22 mouse cellular contexts compared by ENCODE assay signal in genomic region chr4:120212080-120212479, GRCm38 (mm10). TPM values are rescaled to one million over a fixed set of nuclear protein-coding genes. Genes with fewer than 3 reads are reported as not detected.
DNase-seq lines count a peak whose midpoint lies in the region; ATAC-seq and TF ChIP-seq lines count a peak whose summit lies in the region.
"Had no signal": no experiment of that assay in that cellular context is flagged by ENCODE, and none has a peak within 500 bp of the region (broad histone marks: within the 10 kb centered on the region; RNA-seq: fewer than 3 reads in every experiment).

No protein-coding gene starts in this region.

- peaks cover 8% of the 10 kb centered on the region; the same call in 1 of the 2 replicates for H3K4me1 ChIP-seq in forebrain, embryonic 13.5 days
- H3K4me1 ChIP-seq in forebrain, embryonic 11.5 days (replicated peaks; ENCODE audit: control insufficient read depth, insufficient read depth, low read length), result no peaks in the 10 kb centered on the region
- peaks cover 50% of the 10 kb centered on the region for H3K4me1 ChIP-seq in E14TG2a.4 (replicated peaks; ENCODE audit: low read depth, low read length)
- peaks cover 12% of the 10 kb centered on the region; the same call in 1 of the 2 replicates for H3K4me1 ChIP-seq in embryonic facial prominence, embryonic 12.5 days
- H3K4me1 ChIP-seq in limb, embryonic 12.5 days (replicated peaks), result peaks cover 14% of the 10 kb centered on the region
- 0 out of 2 replicates have a peak, but pooled peaks cover 5% of the 10 kb centered on the region for H3K4me1 ChIP-seq in midbrain, embryonic 15.5 days
- 0 out of 2 replicates have a peak, but pooled peaks cover 5% of the 10 kb centered on the region for H3K4me1 ChIP-seq in neural tube, embryonic 15.5 days
- H3K4me1 ChIP-seq: liver, embryonic 12.5 days had no signal

- H3K36me3 ChIP-seq in forebrain, embryonic 13.5 days (ENCODE audit: poor library complexity, severe bottlenecking), result no peaks in the 10 kb centered on the region
- no peaks in the 10 kb centered on the region for H3K36me3 ChIP-seq in forebrain, embryonic 11.5 days (ENCODE audit: control insufficient read depth, insufficient read depth, low read length)
- no peaks in the 10 kb centered on the region for H3K36me3 ChIP-seq in E14TG2a.4 (ENCODE audit: insufficient read depth, low read length)
- H3K36me3 ChIP-seq in embryonic facial prominence, embryonic 12.5 days, result no peaks in the 10 kb centered on the region
- no peaks in the 10 kb centered on the region for H3K36me3 ChIP-seq in limb, embryonic 12.5 days
- no peaks in the 10 kb centered on the region for H3K36me3 ChIP-seq in midbrain, embryonic 15.5 days (replicated peaks)
- H3K36me3 ChIP-seq in neural tube, embryonic 15.5 days, result no peaks in the 10 kb centered on the region
- H3K36me3 ChIP-seq: forebrain, embryonic 10.5 days; hindbrain, embryonic 15.5 days; liver, embryonic 12.5 days had no signal

- no peak overlapping the region for H3K4me2 ChIP-seq in forebrain, embryonic 13.5 days
- no peak overlapping the region for H3K4me2 ChIP-seq in forebrain, embryonic 11.5 days (ENCODE audit: low read depth, low read length, severe bottlenecking)
- 0 out of 2 replicates have a peak overlapping the region, but pooled peaks have one; percentile 15 for H3K4me2 ChIP-seq in embryonic facial prominence, embryonic 12.5 days (replicated peaks)
- H3K4me2 ChIP-seq in limb, embryonic 12.5 days, result no peak overlapping the region
- H3K4me2 ChIP-seq in midbrain, embryonic 15.5 days, result no peak overlapping the region
- H3K4me2 ChIP-seq in neural tube, embryonic 15.5 days, result no peak overlapping the region
- H3K4me2 ChIP-seq: hindbrain, embryonic 15.5 days; liver, embryonic 12.5 days had no signal

- DNase-seq in forebrain, embryonic 11.5 days (ENCODE audit: low spot score), result no peak
- DNase-seq in cerebellum, postnatal 14 days, result no peak
- DNase-seq: adrenal gland, postnatal 36 days; cerebellum, adult 11-12 months; cerebellum, postnatal 25 days; heart, postnatal 36 days; kidney, adult 2 months; kidney, postnatal 14 days; lung, adult 2 months; midbrain, embryonic 14.5 days; thymus, adult 18-20 months; thymus, postnatal 4 days had no signal

- H3K27ac ChIP-seq in forebrain, embryonic 13.5 days, result no peak overlapping the region
- no peak overlapping the region for H3K27ac ChIP-seq in forebrain, embryonic 11.5 days (ENCODE audit: low read depth, low read length)
- no peak overlapping the region for H3K27ac ChIP-seq in embryonic facial prominence, embryonic 12.5 days
- no peak overlapping the region; the same call in 1 of the 2 replicates for H3K27ac ChIP-seq in limb, embryonic 12.5 days
- no peak overlapping the region for H3K27ac ChIP-seq in midbrain, embryonic 15.5 days
- H3K27ac ChIP-seq in neural tube, embryonic 15.5 days (replicated peaks), result no peak overlapping the region
- H3K27ac ChIP-seq: hindbrain, embryonic 15.5 days; liver, embryonic 12.5 days had no signal

- TF ChIP-seq CTCF in E14TG2a.4 (conservative IDR thresholded peaks at IDR 0.05; ENCODE audit: low read length), result no peak

- no peaks in the 10 kb centered on the region for H3K9me3 ChIP-seq in forebrain, embryonic 13.5 days (replicated peaks)
- no peaks in the 10 kb centered on the region for H3K9me3 ChIP-seq in forebrain, embryonic 11.5 days (ENCODE audit: control insufficient read depth, low read length)
- no peaks in the 10 kb centered on the region for H3K9me3 ChIP-seq in E14TG2a.4 (ENCODE audit: low read length)
- no peaks in the 10 kb centered on the region for H3K9me3 ChIP-seq in embryonic facial prominence, embryonic 12.5 days
- no peaks in the 10 kb centered on the region for H3K9me3 ChIP-seq in limb, embryonic 12.5 days
- H3K9me3 ChIP-seq in midbrain, embryonic 15.5 days, result no peaks in the 10 kb centered on the region
- H3K9me3 ChIP-seq in neural tube, embryonic 15.5 days (replicated peaks), result no peaks in the 10 kb centered on the region
- H3K9me3 ChIP-seq: forebrain, embryonic 10.5 days; hindbrain, embryonic 15.5 days; liver, embryonic 12.5 days had no signal

- no peak overlapping the region for H3K4me3 ChIP-seq in forebrain, embryonic 13.5 days
- no peak overlapping the region for H3K4me3 ChIP-seq in forebrain, embryonic 11.5 days (ENCODE audit: low read depth, low read length)
- H3K4me3 ChIP-seq in E14TG2a.4 (replicated peaks; ENCODE audit: low read length), result peak overlapping the region; percentile 8; the same call in 1 of the 2 replicates
- H3K4me3 ChIP-seq in embryonic facial prominence, embryonic 12.5 days, result no peak overlapping the region
- no peak overlapping the region for H3K4me3 ChIP-seq in limb, embryonic 12.5 days (replicated peaks)
- H3K4me3 ChIP-seq in midbrain, embryonic 15.5 days, result no peak overlapping the region
- no peak overlapping the region for H3K4me3 ChIP-seq in neural tube, embryonic 15.5 days (replicated peaks)
- H3K4me3 ChIP-seq: forebrain, embryonic 10.5 days; hindbrain, embryonic 15.5 days; liver, embryonic 12.5 days; myocyte had no signal

- ATAC-seq in forebrain, embryonic 13.5 days, result no peak
- ATAC-seq in forebrain, embryonic 11.5 days (replicated peaks; ENCODE audit: low FRiP score), result no peak
- no peak for ATAC-seq in embryonic facial prominence, embryonic 12.5 days (ENCODE audit: insufficient number of reproducible peaks, insufficient read depth, low FRiP score, low TSS enrichment)
- ATAC-seq in limb, embryonic 12.5 days (ENCODE audit: insufficient number of reproducible peaks, insufficient read depth, low FRiP score, low TSS enrichment, low read depth), result peak; percentile 27; the same call in 1 of the 2 replicates
- ATAC-seq in midbrain, embryonic 15.5 days (replicated peaks), result no peak
- ATAC-seq in neural tube, embryonic 15.5 days (ENCODE audit: low FRiP score), result no peak
- ATAC-seq: liver, embryonic 12.5 days had no signal

- H3K27me3 ChIP-seq in forebrain, embryonic 13.5 days, result no peaks in the 10 kb centered on the region
- no peaks in the 10 kb centered on the region for H3K27me3 ChIP-seq in forebrain, embryonic 11.5 days (ENCODE audit: control insufficient read depth, insufficient read depth, low read length)
- 0 out of 2 replicates have a peak, but pooled peaks cover 4% of the 10 kb centered on the region for H3K27me3 ChIP-seq in E14TG2a.4 (ENCODE audit: insufficient read depth, low read length)
- no peaks in the 10 kb centered on the region for H3K27me3 ChIP-seq in embryonic facial prominence, embryonic 12.5 days
- H3K27me3 ChIP-seq in limb, embryonic 12.5 days, result 0 out of 2 replicates have a peak, but pooled peaks cover 2% of the 10 kb centered on the region
- H3K27me3 ChIP-seq in midbrain, embryonic 15.5 days (replicated peaks), result no peaks in the 10 kb centered on the region
- H3K27me3 ChIP-seq in neural tube, embryonic 15.5 days (replicated peaks), result no peaks in the 10 kb centered on the region
- H3K27me3 ChIP-seq: hindbrain, embryonic 15.5 days had no signal

- 54% methylated on average over 6 of the region's 6 CpGs for WGBS in forebrain, embryonic 13.5 days
- whole genome bisulfite sequencing in forebrain, embryonic 11.5 days, result 61% methylated on average over 6 of the region's 6 CpGs
- WGBS in embryonic facial prominence, embryonic 12.5 days, result 35% methylated on average over 6 of the region's 6 CpGs
- WGBS in limb, embryonic 12.5 days, result 49% methylated on average over 6 of the region's 6 CpGs
- 53% methylated on average over 6 of the region's 6 CpGs for WGBS in midbrain, embryonic 15.5 days
- 55% methylated on average over 6 of the region's 6 CpGs for WGBS in neural tube, embryonic 15.5 days

- H3K9ac ChIP-seq in forebrain, embryonic 13.5 days, result 0 out of 2 replicates have a peak overlapping the region, but pooled peaks have one; percentile 1
- no peak overlapping the region for H3K9ac ChIP-seq in forebrain, embryonic 11.5 days (ENCODE audit: low read length)
- no peak overlapping the region for H3K9ac ChIP-seq in embryonic facial prominence, embryonic 12.5 days
- no peak overlapping the region for H3K9ac ChIP-seq in limb, embryonic 12.5 days (replicated peaks)
- no peak overlapping the region for H3K9ac ChIP-seq in midbrain, embryonic 15.5 days
- H3K9ac ChIP-seq in neural tube, embryonic 15.5 days (replicated peaks), result no peak overlapping the region
- H3K9ac ChIP-seq: hindbrain, embryonic 15.5 days; liver, embryonic 12.5 days had no signal

RNA-seq across cellular contexts. Expression of gene Edn2, which starts 51.1 kb away (rescaled TPM):
- 0.18 and 0.31 TPM in 2 replicates for polyA plus RNA-seq in forebrain, embryonic 13.5 days (2015; fragmentation: Nextera tagmentation; extraction: Ambion mirVana)
- not detected in 2 replicates for polyA plus RNA-seq in forebrain, embryonic 11.5 days (2014; fragmentation: Nextera tagmentation; extraction: Ambion mirVana)
- polyA plus RNA-seq in embryonic facial prominence, embryonic 12.5 days (2016; fragmentation: Nextera tagmentation; extraction: Ambion mirVana), result 0.54 and 0.71 TPM in 2 replicates
- polyA plus RNA-seq in limb, embryonic 12.5 days (2016; fragmentation: Nextera tagmentation; extraction: Ambion mirVana), result 0.19 and 0.38 TPM in 2 replicates
- 0.15 and 0.22 TPM in 2 replicates for polyA plus RNA-seq in midbrain, embryonic 15.5 days (2015; fragmentation: Nextera tagmentation; extraction: Ambion mirVana)
- 0.14 and 1.3 TPM in 2 replicates for polyA plus RNA-seq in neural tube, embryonic 15.5 days (2015; fragmentation: Nextera tagmentation; extraction: Ambion mirVana)
- polyA plus RNA-seq: forebrain, embryonic 10.5 days; kidney, adult 2 months; myocyte had no signal
